Mouse (Mus musculus) heart, embryonic 10.5 days (tissue): ENCODE data around the gene Gldc. TPM values are rescaled to one million over a fixed set of nuclear protein-coding genes. Genes with fewer than 3 reads are reported as not detected.

Experiments
- DNase-seq: peaks from one replicate; pipeline ENCODE4 v3.0.0-alpha.2; 2017; ENCODE audit warnings: low spot score
- H3K27ac ChIP-seq: fragments of 300-500 bp; sonication (generic); 2 replicates; pipeline ENCODE4 v1.5.1; 2016; ENCODE audit warnings: mild to moderate bottlenecking
- H3K27me3 ChIP-seq: fragments of 300-500 bp; sonication (generic); 2 replicates; pipeline ENCODE4 v1.6.1; 2016; ENCODE audit warnings: mild to moderate bottlenecking; ENCODE audit not compliant: poor library complexity, insufficient read depth, severe bottlenecking
- H3K36me3 ChIP-seq: fragments of 300-500 bp; sonication (generic); 2 replicates; pipeline ENCODE4 v1.6.1; 2016; ENCODE audit warnings: mild to moderate bottlenecking, moderate library complexity
- H3K4me1 ChIP-seq: fragments of 300-500 bp; sonication (generic); 2 replicates; pipeline ENCODE4 v1.6.1; 2016; ENCODE audit warnings: mild to moderate bottlenecking
- H3K4me3 ChIP-seq: fragments of 300-500 bp; sonication (generic); 2 replicates; pipeline ENCODE4 v1.5.1; 2016; ENCODE audit warnings: mild to moderate bottlenecking, moderate library complexity
- H3K9me3 ChIP-seq: fragments of 300-500 bp; sonication (generic); 2 replicates; pipeline ENCODE4 v1.6.1; 2016; ENCODE audit warnings: mild to moderate bottlenecking, moderate library complexity
- WGBS: fragments of 180-500 bp; shearing (Covaris S2); methylation state at CpG from one replicate; pipeline ENCODE4 v1.1.7; 2016; 5-methylcytosine and 5-hydroxymethylcytosine counted together
- polyA plus RNA-seq: library from polyadenylated mRNA; unstranded; fragments of >200 nt; fragmentation: Nextera tagmentation; extraction: Ambion mirVana; gene quantifications from 2 replicates; pipeline ENCODE4 v1.2.1, GENCODE M21; 2016

Gldc gene
- polyA plus RNA-seq, 1 experiment from 2014 or later, result 12.7 TPM

- Histone ChIP-seq H3K4me1 (peaks cover 27% of the 10 kb centered on the region), H3K9me3 (no peaks in the 10 kb centered on the region), H3K27me3 (no peaks in the 10 kb centered on the region), H3K4me3 (no peak overlapping the region), H3K36me3 (no peaks in the 10 kb centered on the region), H3K27ac (no peak overlapping the region)
- no peak for DNase-seq
- 73% methylated on average over 5 of the region's 5 CpGs for WGBS
Measured at GRCm38 (mm10) chr19:30115606-30116005, 59.6 kb downstream of the Gldc start.

- Histone ChIP-seq H3K9me3 (no peaks in the 10 kb centered on the region), H3K27me3 (no peaks in the 10 kb centered on the region), H3K36me3 (no peaks in the 10 kb centered on the region), H3K4me3 (no peak overlapping the region), H3K27ac (no peak overlapping the region), H3K4me1 (peaks cover 27% of the 10 kb centered on the region)
- 63% methylated on average over 14 of the region's 14 CpGs for WGBS
- DNase-seq, result no peak
Measured at GRCm38 (mm10) chr19:30114919-30115441, 60.2 kb downstream of the Gldc start.

- H3K27me3 ChIP-seq, result no peaks in the 10 kb centered on the region
- H3K4me1 ChIP-seq, result peaks cover 19% of the 10 kb centered on the region
- no peaks in the 10 kb centered on the region for H3K9me3 ChIP-seq
- no peak overlapping the region for H3K4me3 ChIP-seq
- H3K36me3 ChIP-seq, result no peaks in the 10 kb centered on the region
- 91% methylated on average over 16 of the region's 16 CpGs for WGBS
- H3K27ac ChIP-seq, result no peak overlapping the region
- DNase-seq, result no peak
Measured at GRCm38 (mm10) chr19:30112961-30113688, 62.1 kb downstream of the Gldc start.

GRCm38 (mm10) chr19:30111421-30111820 is 63.8 kb downstream of the Gldc start:
- no peaks in the 10 kb centered on the region for H3K27me3 ChIP-seq
- no peak overlapping the region for H3K4me3 ChIP-seq
- WGBS, result 94% methylated on average over 3 of the region's 3 CpGs
- peaks cover 1% of the 10 kb centered on the region; the same call in 1 of the 2 replicates for H3K36me3 ChIP-seq
- H3K4me1 ChIP-seq, result peaks cover 10% of the 10 kb centered on the region
- no peak overlapping the region for H3K27ac ChIP-seq
- no peak for DNase-seq
- no peaks in the 10 kb centered on the region for H3K9me3 ChIP-seq

- no peak for DNase-seq
- Histone ChIP-seq H3K4me1 (no peaks in the 10 kb centered on the region), H3K9me3 (no peaks in the 10 kb centered on the region), H3K27ac (no peak overlapping the region), H3K27me3 (no peaks in the 10 kb centered on the region), H3K4me3 (no peak overlapping the region), H3K36me3 (peaks cover 3% of the 10 kb centered on the region; the same call in 1 of the 2 replicates)
- 81% methylated on average over 6 of the region's 6 CpGs for whole genome bisulfite sequencing
Measured at GRCm38 (mm10) chr19:30109122-30109521, 66.1 kb downstream of the Gldc start.

- H3K36me3 ChIP-seq, result peaks cover 3% of the 10 kb centered on the region; the same call in 1 of the 2 replicates
- no peak overlapping the region for H3K4me3 ChIP-seq
- no peaks in the 10 kb centered on the region for H3K4me1 ChIP-seq
- H3K27ac ChIP-seq, result no peak overlapping the region
- H3K9me3 ChIP-seq, result no peaks in the 10 kb centered on the region
- no peak for DNase-seq
- no peaks in the 10 kb centered on the region for H3K27me3 ChIP-seq
Measured at GRCm38 (mm10) chr19:30108616-30109015, 66.6 kb downstream of the Gldc start.

GRCm38 (mm10) chr19:30107221-30107845 is 67.9 kb downstream of the Gldc start:
- H3K27ac ChIP-seq, result no peak overlapping the region
- DNase-seq, result no peak
- WGBS, result 86% methylated on average over 10 of the region's 10 CpGs

GRCm38 (mm10) chr19:30105045-30105842 is 70.0 kb downstream of the Gldc start:
- no peak for DNase-seq
- Histone ChIP-seq H3K4me3 (no peak overlapping the region), H3K27me3 (no peaks in the 10 kb centered on the region), H3K4me1 (no peaks in the 10 kb centered on the region), H3K36me3 (peaks cover 9% of the 10 kb centered on the region; the same call in 1 of the 2 replicates), H3K27ac (no peak overlapping the region), H3K9me3 (no peaks in the 10 kb centered on the region)
- 73% methylated on average over 6 of the region's 6 CpGs for WGBS

More at GRCm38 (mm10) chr19:30107221-30107845, 67.9 kb downstream of the Gldc start:
- H3K9me3 ChIP-seq, result no peaks in the 10 kb centered on the region
- peaks cover 3% of the 10 kb centered on the region; the same call in 1 of the 2 replicates for H3K36me3 ChIP-seq
- H3K4me1 ChIP-seq, result no peaks in the 10 kb centered on the region
- H3K4me3 ChIP-seq, result no peak overlapping the region
- H3K27me3 ChIP-seq, result no peaks in the 10 kb centered on the region

- H3K27me3 ChIP-seq, result no peaks in the 10 kb centered on the region
- 73% methylated on average over 6 of the region's 6 CpGs for WGBS
Measured at GRCm38 (mm10) chr19:30102620-30103019, 72.6 kb downstream of the Gldc start.

GRCm38 (mm10) chr19:30100571-30100970 is 74.7 kb downstream of the Gldc start:
- 91% methylated on average over 12 of the region's 12 CpGs for WGBS

More at GRCm38 (mm10) chr19:30102620-30103019, 72.6 kb downstream of the Gldc start:
- H3K27ac ChIP-seq, result no peak overlapping the region
- H3K4me3 ChIP-seq, result no peak overlapping the region
- no peaks in the 10 kb centered on the region for H3K9me3 ChIP-seq
- H3K4me1 ChIP-seq, result no peaks in the 10 kb centered on the region
- DNase-seq, result peak; percentile 59
- H3K36me3 ChIP-seq, result peaks cover 33% of the 10 kb centered on the region

GRCm38 (mm10) chr19:30097039-30097438 is 78.2 kb downstream of the Gldc start:
- H3K36me3 ChIP-seq, result peaks cover 85% of the 10 kb centered on the region

More at GRCm38 (mm10) chr19:30100571-30100970, 74.7 kb downstream of the Gldc start:
- no peaks in the 10 kb centered on the region for H3K9me3 ChIP-seq
- peaks cover 50% of the 10 kb centered on the region for H3K36me3 ChIP-seq
- no peaks in the 10 kb centered on the region for H3K27me3 ChIP-seq
- DNase-seq, result peak; percentile 71
- H3K4me3 ChIP-seq, result no peak overlapping the region
- H3K27ac ChIP-seq, result no peak overlapping the region
- H3K4me1 ChIP-seq, result no peaks in the 10 kb centered on the region

GRCm38 (mm10) chr19:30096186-30096585 is 79.0 kb downstream of the Gldc start:
- WGBS, result 76% methylated on average over 3 of the region's 3 CpGs
- no peak overlapping the region for H3K27ac ChIP-seq

More at GRCm38 (mm10) chr19:30097039-30097438, 78.2 kb downstream of the Gldc start:
- H3K27ac ChIP-seq, result no peak overlapping the region
- WGBS, result 90% methylated on average over 4 of the region's 4 CpGs
- no peak overlapping the region for H3K4me3 ChIP-seq
- no peak for DNase-seq
- no peaks in the 10 kb centered on the region for H3K9me3 ChIP-seq
- no peaks in the 10 kb centered on the region for H3K4me1 ChIP-seq
- H3K27me3 ChIP-seq, result no peaks in the 10 kb centered on the region

More at GRCm38 (mm10) chr19:30096186-30096585, 79.0 kb downstream of the Gldc start:
- Histone ChIP-seq H3K36me3 (peaks cover 94% of the 10 kb centered on the region), H3K4me1 (no peaks in the 10 kb centered on the region), H3K9me3 (no peaks in the 10 kb centered on the region), H3K4me3 (no peak overlapping the region), H3K27me3 (no peaks in the 10 kb centered on the region)
- no peak for DNase-seq
